Mouse (Mus musculus) embryonic fibroblast, embryonic 13.5 days (primary cell): ENCODE data around the gene Sept9.

Experiments
- CTCF ChIP-seq: IDR thresholded peaks from 2 replicates; pipeline ENCODE4 v1.5.1; 2011; ENCODE audit warnings: mild to moderate bottlenecking, control low read depth, low read length, moderate library complexity, borderline replicate concordance; ENCODE audit not compliant: insufficient read depth
- POLR2A ChIP-seq: IDR thresholded peaks from 2 replicates; pipeline ENCODE4 v1.6.1; 2011; ENCODE audit warnings: low read depth, mild to moderate bottlenecking, control low read depth, low read length, moderate library complexity

DNA sequence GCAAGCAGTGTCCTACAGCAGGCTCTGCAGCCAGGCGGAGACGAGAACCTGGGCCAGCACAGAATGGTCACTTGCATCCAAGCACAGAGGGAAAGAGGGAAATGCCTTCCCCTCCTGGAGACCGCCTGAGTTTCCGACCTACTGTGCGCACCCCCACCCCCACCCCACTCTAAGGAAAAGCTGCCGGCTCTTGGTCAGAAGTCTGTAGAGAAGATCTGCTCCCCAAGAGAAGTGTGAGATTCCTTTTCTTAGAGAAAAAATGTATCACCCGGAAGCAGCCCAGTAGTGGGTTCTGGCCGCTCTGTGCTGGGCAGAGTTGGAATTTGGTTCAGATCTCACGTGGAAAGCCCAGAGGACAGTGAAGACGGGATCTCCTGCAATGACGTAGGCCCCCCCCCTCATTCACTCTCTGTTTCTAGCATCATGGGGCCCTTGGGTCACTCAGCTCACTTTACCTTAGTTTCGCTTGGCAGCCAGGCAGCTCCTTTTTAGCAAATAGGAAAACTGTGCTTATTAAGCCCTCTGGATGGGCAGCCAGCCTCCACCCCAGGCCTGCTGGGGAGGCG is 133.8 kb downstream of the Sept9 start:
- TF ChIP-seq POLR2A (no peak), CTCF (no peak)
